Mouse (Mus musculus) forelimb bud, embryonic 11.5 days (tissue): Measurements from ENCODE around the gene Syf2.

Experiments used
- DNase-seq: peaks from one replicate; pipeline ENCODE4 v3.0.0-alpha.2; 2012; ENCODE audit warnings: low read depth, low spot score

Syf2 gene

DNA sequence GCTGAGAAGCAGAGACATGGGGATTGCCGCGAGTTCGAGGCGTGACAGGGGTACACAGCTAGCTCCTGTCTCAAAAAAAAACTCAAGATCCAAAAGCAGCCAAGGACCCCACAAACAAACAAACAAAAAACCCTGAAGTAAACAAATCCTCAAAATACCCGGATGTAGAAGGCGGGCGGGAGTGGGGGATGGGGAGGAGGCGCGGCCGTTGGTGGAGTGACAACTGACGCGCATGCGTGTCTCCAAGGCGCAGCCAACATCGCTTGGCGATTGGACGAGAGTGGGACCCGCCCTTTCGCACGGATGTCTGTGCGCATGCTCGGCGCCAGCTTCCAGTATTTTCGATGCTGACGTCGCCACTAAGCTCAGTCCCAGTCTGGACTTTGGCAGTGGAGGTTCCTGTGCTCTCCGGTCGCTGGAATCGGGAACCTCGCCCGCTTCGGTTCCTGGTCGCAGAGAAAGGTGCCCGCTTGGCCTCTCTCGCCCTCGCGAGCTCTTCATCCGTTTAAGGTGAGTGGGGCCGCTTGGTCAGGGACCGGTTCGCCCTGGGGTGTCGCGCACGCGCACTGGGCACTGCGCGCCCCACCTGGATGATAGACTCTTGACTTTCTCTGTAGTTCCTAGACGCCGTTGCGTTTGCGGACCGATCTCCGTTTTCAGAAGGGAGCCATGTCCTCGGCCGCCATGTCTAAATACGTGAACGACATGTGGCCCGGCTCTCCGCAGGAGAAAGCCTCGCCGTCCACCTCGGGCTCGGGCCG, 7.3 kb upstream of the Syf2 start, which contains the start of gene Rsrp1:
Rsrp1 (plus strand) TSS at position 335 of the 761 bp plus-strand sequence.
- peak; percentile 99 for DNase-seq

DNA sequence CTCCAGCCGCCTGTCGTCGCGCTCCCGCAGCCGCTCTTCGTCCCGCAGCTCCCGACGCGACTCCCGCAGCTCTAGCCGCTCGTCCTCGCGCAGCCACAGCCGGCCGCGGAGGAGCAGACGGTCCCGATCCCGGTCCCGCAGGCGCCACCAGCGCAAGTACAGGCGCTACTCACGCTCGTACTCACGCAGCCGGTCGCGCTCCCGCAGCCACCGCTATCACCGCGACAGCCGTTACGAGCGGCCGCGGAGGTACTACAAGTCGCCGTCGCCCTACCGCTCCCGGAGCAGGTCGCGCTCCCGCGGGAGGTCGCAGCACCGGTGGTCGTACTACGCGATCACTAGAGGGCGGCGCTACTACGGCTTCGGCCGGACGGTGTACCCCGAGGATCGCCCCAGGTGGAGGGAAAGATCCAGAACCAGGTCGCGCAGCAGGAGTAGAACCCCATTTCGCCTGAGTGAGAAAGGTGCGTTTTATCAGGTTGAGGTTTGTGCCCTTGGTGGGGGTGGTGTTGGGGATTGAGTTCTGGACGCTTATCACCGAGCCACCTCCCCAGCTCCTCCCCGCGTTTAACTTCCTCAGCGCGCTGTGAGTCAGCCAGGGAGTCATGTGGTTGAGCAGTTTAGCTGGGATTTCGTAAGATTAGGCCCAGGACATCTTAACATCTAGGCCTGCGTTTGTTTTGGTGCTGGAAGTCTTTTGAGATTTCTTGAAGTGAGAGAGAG, 6.5 kb upstream of the Syf2 start:
- no peak for DNase-seq

DNA sequence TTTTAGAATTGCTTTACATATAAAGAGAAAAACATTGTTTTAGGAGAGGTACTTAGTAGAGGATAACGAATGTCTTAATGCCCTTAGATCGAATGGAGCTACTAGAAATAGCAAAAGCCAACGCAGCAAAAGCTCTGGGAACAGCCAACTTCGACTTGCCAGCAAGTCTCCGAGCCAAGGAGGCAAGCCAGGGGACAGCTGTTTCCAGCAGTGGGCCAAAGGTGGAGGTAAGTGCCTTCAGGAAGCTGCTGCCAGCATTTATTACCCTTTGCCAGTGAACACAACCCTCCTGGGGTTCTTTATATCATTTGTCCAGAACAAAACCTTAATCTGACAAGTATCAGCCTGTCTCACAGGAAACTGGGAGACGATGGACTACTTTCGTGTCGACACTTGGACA, 5.5 kb upstream of the Syf2 start:
- no peak for DNase-seq

DNA sequence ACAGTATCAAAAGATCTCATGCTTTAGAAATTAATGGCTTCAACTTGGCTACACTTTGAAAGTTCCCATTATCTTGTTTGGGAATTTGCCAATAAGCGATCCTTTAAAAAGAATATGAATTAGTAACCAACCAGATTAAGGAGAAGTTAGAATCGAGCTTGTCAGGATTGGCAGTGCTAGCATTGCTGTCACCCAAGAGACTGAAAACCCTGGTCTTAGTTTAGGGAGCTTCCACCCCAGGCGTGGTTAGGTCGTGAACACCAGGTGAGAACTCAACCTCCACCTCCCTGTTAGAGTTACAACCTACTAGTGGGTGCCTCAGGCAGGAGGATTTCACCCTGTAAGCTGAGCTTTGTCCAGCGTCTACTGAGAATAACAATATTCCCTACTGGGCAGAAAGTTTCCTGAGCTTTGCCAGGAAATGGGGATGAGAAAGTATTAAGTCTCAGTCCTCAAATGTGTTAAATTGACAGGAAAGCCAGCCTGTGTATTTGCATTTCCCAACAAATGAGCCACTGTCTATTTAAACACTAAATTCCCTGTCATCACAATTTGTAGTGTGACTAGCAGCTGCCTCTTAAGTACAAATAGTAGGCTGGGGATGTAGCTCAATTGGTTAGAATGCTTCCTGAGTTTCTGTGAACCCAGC, 2.8 kb upstream of the Syf2 start:
- DNase-seq, result no peak

DNA sequence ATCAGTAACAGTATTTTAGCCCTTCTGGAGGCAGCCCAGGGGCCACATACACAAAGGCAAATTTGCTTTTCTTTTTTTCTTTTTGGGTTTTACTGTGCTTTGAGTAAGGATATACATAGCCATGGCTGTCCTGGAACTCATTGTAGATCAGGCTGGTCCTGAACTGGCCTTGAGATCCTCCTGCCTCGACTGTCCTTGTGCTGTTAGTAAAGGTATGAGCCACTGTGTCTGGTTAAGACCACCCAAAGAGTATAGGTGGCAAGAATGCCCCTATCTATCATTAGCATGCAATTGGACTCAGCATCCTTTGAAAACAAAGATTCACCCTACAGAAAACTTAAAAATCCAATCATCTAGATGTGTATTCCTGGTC, 2.2 kb upstream of the Syf2 start:
- DNase-seq, result no peak

DNA sequence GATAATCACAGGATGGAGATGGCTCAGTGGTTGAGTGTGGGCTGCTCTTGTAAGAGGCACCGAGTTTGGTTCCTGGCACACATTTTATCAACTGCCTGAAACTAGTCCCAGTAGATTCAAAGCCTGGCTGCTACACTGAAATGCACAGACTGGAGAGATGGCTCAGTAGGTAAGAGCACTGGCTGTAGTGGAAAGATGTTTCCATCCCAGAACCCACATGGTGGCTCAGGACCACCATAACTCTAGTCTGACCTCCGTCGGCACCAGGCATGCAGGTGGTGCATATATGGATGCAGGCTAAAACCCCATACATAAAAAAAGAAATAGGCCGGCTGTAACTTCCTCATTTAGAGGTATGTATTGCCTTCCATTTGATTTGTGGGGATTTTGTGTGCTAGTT, 1.2 kb upstream of the Syf2 start:
- DNase-seq, result no peak

DNA sequence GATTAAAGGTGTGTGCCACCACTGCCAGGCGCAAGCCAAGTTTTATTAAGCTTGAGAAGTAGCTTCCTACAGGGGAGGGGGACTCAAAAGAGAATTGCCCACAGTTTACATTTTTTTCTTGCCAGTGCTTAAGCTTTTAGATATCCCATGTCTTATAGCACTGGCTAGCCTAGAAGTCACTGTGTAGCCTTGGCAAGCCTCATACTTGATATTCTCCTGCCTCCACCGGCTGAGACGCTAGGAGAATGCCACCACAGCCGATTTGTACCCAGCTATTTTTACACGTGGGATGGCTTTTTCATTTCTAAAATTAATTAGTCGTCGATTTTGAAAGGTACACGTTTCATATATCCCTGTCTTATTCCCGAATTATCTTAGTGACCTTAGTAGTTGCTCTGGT, 508 bp upstream of the Syf2 start:
- DNase-seq, result no peak

DNA sequence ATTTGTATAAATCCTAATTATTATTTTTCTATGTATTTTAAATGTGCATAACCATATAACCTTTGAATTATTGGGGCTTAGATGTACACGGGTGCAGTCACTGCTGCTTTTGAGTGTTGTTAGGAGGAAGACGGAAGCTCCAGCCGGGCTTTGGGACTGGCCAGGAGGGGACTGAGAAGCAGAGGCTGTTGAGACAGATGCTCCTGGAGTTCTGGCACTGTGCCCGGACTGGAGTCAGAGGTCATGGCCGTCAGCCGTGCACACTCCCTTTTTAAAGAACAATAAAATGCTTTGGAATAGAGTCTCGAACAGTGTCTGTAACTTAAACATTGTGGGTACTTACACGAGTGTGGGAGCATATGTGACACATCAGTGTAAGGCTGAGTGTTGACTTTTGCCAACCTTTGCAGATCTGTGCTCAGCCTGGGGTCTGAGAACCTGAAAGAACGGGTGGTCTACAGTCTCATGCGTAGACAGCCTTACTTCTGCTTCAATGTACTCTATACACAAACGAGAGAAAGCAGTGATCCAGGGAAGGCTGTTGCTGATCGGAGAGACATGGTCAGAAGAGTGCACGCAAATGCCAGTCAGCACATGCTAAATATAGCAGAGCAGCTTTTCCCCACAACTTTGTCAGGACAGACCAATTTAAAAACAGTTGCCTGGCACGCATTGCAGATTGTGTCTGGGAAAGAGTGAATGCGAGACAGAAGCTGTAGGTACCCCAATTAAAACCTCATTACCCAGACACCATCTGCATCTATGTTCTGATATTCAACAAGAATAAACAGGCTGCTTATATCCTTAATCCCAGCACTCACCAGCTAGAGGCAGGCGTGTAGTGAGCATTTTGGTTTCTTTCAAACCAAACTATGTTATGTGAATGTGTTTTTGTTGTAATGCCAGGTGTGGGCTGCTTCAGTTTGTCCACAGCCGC, 6.8 kb downstream of the Syf2 start:
- DNase-seq, result no peak

DNA sequence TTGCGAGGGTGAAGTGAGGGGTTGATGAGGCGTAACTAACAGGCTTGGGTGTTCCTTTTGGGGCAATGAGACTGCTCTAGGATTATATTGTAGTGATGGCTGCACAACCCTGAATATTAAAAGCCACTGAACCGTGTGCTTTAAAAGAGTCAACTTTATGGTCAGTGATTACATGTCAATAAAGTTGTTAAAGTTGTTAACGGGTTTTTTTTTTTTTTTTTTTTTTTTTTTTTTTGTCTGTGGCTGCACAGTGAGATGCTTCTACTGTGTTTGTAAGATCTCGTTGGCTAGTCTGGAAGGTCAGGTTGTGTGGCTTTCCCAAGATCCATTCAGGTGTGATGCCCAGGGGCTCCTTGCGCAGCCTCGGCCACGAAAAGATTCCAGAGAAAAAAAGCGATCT, 9.2 kb downstream of the Syf2 start:
- DNase-seq, result no peak

DNA sequence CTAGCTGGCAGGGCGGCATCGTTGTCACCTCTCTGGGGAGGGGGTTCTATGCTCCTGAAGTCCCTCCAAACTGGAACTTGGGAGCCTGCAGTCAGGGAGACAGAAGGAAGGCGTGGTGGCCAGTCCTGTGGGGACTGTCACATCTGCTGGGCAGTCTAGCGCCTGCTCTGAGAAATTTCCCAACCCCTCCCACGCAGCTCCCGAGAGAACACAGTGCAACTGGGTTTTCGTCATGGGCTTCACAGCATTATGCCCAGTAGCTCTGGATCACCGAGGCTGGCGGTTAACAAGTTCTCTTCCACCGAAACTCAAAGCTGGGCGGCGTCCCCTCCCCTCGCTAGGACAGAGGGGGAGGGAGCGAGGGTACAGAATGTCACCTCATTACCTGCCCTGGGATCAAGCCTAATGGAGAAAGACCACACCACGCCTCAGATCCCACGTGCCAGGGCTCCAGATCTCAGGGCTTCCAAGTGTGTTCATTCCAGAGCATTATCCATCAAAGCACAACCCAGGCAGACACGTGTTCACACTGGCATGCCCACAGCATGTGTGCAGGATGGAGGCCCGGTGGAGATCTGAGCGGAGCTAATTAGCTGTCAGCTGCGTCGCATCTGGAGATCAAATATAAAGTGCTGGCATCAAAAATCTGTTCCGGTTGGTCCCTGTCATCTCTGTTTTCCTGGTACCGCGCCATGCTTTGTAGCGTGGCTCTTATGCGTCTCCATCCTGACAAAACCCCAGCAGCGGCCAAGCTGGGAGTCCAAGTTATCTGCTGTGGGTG, 13.2 kb downstream of the Syf2 start:
- DNase-seq, result no peak

DNA sequence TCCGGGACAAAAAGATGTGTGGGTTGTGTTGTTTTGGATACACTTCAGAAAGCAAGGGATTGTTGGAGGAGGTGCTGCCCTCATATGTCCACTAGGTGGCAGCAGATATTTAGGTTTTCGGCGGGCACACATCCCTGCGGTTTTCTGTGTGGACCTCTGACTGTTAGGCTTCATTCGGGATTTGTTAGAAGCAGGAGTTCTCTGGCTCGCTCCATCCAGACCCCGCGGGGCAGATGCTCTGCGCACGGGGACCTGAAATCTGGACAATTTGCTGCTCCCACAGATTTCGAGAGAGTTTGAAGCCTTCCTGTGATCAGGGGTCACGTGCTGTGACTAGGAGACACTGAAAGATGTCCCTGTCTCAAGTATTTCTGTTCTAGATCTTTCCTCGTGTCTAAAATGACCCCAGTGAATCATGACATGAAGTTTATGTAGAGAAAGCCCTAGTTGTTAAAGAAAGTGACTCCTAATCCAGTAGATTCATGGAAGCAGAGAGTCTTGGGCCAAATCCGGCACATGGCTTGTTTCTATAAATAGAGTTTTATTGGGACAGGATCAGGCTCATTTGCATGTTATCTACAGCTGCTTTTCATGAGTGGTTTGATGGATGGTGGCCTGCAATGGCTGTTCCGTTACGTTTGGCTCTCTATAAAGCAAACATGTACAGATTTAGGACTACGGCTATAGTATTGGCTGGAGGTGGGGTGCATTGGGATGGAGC, 15.5 kb downstream of the Syf2 start:
- DNase-seq, result peak; percentile 82

DNA sequence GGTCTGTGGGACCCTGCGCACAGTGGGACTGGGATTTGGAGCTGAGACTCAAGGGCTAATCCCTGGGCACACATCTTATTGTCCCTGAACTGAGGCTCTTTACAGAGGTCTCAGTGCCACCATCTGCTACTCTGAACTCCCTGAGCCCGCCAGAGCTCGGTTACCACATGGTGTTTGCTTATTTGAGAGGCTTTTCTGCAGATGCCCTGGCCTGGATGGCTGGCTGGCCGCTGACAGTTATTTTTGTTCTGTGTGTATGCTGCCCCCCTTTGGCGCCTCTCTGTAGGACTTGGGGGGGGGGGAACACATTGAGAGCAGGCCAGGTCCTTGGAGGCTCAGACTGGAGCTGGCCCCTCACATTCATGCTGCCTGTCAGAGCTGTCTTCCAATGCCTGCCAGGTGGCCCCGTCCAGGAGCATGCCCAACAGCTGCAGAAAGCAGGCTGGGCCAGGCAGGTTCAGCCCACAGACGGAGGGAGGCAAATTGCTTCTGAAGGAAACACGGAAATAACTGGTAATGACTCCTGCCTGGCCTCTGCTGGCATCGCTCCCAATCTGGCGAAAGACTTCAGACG, 19.9 kb downstream of the Syf2 start:
- peak; percentile 83 for DNase-seq

DNA sequence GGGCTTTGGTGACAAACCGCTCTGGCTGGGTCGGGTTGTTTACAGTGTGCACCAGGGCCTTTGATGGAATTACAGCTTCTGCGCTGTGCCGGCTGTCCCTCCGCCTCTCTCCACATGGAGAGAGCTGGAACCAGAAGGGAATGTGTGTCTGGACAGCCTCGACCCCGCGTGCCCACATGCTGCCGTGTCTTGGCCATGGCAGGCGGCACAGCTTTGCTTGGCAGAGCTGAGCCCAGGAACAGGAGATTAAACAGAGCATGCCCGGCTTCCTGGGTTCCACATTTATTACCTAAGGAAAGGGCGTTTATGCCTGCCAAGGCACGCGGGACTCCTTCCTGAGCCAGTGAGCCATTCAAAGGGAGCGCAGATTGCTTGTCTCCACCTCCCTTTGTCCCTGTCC, 23.8 kb downstream of the Syf2 start:
- no peak for DNase-seq

DNA sequence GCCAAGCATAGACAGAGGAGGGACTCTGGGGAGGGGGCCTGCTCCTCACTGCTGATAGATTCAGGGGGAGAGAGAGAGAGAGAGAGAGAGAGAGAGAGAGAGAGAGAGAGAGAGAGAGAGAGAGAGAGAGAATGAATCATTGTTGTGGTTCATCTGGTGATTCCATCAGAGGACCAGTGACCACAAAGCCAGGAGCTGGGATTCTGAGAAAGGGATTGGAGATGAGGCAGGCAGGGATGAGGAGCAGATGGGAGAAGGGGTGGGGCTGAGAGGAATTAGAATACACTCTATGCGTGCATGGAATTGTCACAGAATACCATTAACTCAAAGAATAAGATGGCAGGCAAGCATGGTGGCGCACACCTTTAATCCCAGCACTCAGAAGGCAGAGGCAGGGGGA, 24.5 kb downstream of the Syf2 start:
- DNase-seq, result no peak

DNA sequence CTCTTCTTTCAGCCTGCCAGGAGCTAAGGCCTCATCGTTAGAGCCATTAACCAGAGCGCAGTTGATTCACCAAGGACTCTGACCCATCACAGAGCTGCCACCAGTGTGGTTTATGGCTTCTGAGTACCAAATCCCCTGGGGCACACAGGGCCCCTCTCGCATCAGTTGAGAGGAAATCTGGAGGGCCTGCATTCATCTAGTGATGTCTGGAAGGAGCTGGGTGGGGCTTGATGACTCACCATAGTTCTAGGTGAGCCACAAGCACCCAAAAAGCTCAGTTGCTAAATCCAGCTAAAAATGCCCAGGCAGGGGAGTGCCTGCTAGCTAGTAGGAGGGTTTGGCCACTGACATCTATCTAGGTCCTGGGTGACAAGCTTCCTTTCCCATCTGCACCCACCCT, 25.1 kb downstream of the Syf2 start:
- DNase-seq, result no peak

DNA sequence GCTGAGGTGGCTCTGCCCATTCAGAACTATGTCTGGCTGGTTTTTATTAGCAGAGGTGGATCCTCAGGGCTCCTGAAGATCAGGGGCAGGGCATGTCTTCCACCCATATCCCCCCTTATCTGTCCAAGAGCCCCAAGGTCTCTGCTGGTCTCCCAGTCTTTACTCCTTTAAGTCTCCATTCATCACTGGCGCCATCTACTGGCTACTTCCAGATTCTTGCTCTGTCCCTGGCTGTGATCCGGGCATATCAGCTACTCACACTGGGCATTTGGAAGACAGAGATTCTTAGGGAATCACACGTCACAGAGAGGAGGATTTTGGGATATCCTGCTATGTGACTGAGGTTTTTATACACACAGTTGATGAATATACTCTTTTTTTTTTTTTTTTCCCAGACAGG, 25.6 kb downstream of the Syf2 start:
- peak; percentile 59 for DNase-seq

DNA sequence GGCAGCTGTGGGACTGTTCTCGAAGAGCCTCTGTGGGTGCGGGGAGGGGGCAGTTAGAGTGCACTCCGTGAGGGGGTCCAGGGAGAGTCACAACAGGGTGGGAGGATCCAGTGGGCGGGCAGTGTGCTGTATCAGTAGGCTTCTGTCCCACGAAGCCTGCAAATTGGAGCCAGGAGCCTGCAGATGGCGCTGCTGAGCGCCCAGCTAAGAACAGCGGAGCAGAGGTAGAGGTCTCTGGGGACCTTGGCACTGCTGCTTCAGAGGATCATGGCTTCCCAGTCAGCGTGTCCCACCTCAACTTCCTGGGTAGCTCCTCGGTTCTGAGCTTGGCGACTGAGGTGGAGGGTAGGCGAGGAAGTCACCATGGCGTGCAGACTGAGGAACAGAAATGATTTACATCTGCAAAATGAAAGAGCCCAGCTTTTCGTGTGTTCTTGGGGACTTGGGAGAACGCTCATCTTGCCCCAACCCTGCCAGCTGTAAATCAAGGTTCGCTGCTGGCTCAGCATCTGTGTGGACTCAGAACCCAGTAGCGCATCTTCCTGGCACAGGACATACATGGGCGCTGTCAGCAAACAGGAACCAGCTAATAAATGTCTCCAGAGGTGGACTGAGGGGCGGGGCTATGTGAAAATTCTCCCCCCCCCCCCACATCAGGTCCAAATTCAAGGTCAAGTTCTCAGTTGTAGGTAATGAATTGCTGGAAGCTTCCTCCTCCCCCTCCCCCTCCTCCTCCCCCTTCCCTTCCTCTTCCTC, 32.5 kb downstream of the Syf2 start:
- DNase-seq, result peak; percentile 80

DNA sequence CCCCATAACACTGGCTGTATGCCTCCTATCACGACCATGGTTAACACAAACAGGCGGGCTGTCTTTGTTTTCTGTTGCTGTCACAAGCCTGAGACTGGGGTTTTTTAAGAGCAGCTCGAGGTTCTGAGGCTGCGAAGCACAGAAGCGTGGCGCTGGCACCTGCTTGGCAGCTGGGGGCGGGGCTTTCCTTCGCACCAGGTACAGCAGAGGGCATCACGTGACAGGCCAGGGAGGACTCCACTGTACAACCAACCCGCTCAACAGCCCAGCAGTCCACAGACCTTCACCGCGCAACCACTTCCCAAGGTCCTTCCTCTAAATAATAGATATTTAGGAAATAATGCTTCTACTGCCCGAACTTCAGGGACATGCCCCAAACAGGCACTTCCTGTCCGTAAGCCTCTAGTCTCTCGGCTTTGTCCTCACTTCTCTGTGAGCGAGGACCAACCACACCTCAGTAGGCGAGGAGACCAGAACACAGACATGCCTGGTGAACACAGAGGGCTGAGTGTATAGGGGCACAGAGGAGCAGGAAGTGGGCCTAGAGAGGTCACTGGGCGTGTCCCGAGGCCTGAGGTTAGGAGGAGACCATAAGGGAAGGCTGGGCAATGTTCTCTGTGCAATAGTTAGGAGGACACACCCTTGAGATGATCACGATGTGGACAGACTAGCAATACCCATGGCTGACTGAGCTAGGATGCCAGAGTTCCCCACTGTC, 37.3 kb downstream of the Syf2 start:
- DNase-seq, result no peak

DNA sequence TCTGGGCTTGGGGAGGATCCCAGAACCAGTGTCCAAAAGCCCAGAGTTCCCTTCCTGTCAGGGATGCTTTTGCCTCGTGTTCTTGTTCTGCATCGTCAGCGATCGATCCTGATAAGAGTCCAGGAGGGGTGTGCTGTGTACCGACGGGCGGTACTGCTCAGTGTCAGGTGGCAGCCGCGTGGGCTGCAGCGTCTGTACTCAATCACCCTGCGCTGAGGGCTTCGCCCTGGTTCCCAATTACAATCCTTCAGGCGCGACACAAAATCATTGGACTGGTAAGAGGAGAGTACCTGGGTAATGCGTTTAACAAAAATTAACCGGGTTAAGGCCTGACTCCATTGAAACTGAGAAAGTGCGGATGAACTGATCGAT, 37.9 kb downstream of the Syf2 start:
- DNase-seq, result no peak
